Mouse (Mus musculus): ENCODE results near the gene Zfp949. TPM values are rescaled to one million over a fixed set of nuclear protein-coding genes. Genes with fewer than 3 reads are reported as not detected.

Gene Zfp949
- polyA plus RNA-seq (2015; fragmentation: Nextera tagmentation; extraction: Ambion mirVana): 20.0 and 22.4 TPM in 2 replicates

- Histone ChIP-seq H3K4me2 (ENCODE audit: low read length) (peak within 1 kb of the TSS; percentile 86), H3K9ac (ENCODE audit: low read depth, low read length) (peak within 1 kb of the TSS; percentile 64), H3K36me3 (ENCODE audit: control insufficient read depth, insufficient read depth, low read length) (peaks cover 5% of the 10 kb centered on the region; the same call in 1 of the 2 replicates), H3K27me3 (ENCODE audit: control insufficient read depth, insufficient read depth, low read depth, low read length) (no peaks in the 10 kb centered on the region), H3K9me3 (replicated peaks; ENCODE audit: control insufficient read depth, low read length, poor library complexity, severe bottlenecking) (0 out of 2 replicates have a peak, but pooled peaks cover under 1% of the 10 kb centered on the region), H3K4me1 (ENCODE audit: control insufficient read depth, insufficient read depth, low read length) (peaks cover 28% of the 10 kb centered on the region), H3K4me3 (ENCODE audit: low read depth, low read length) (peak within 1 kb of the TSS; percentile 50), H3K27ac (ENCODE audit: low read length) (peak within 1 kb of the TSS; percentile 78)
- peak; percentile 97 for ATAC-seq
- under 1% methylated on average over 30 of the region's 30 CpGs for WGBS
These were observed at the start of gene Zfp949 for GRCm38 (mm10) chr9:88547851-88548613. Zfp949 (plus strand) TSS chr9:88548020.

- no peak for ATAC-seq
- Histone ChIP-seq H3K4me2 (ENCODE audit: low read length) (no peak overlapping the region), H3K4me3 (ENCODE audit: low read depth, low read length) (no peak overlapping the region), H3K27ac (ENCODE audit: low read length) (no peak overlapping the region), H3K27me3 (ENCODE audit: control insufficient read depth, insufficient read depth, low read depth, low read length) (no peaks in the 10 kb centered on the region), H3K36me3 (ENCODE audit: control insufficient read depth, insufficient read depth, low read length) (no peaks in the 10 kb centered on the region), H3K4me1 (ENCODE audit: control insufficient read depth, insufficient read depth, low read length) (no peaks in the 10 kb centered on the region), H3K9me3 (replicated peaks; ENCODE audit: control insufficient read depth, low read length, poor library complexity, severe bottlenecking) (no peaks in the 10 kb centered on the region), H3K9ac (ENCODE audit: low read depth, low read length) (no peak overlapping the region)
- WGBS: 79% methylated on average over 2 of the region's 2 CpGs
These were observed 47.7 kb upstream of the Zfp949 start for GRCm38 (mm10) chr9:88500112-88500511.

GRCm38 (mm10) chr9:88501846-88502245 lies 46.0 kb upstream of the Zfp949 start:
- Histone ChIP-seq H3K36me3 (ENCODE audit: control insufficient read depth, insufficient read depth, low read length) (no peaks in the 10 kb centered on the region), H3K27me3 (ENCODE audit: control insufficient read depth, insufficient read depth, low read depth, low read length) (no peaks in the 10 kb centered on the region), H3K9ac (ENCODE audit: low read depth, low read length) (no peak overlapping the region), H3K4me1 (ENCODE audit: control insufficient read depth, insufficient read depth, low read length) (no peaks in the 10 kb centered on the region), H3K9me3 (replicated peaks; ENCODE audit: control insufficient read depth, low read length, poor library complexity, severe bottlenecking) (no peaks in the 10 kb centered on the region), H3K27ac (ENCODE audit: low read length) (no peak overlapping the region), H3K4me2 (ENCODE audit: low read length) (no peak overlapping the region), H3K4me3 (ENCODE audit: low read depth, low read length) (no peak overlapping the region)
- 91% methylated on average over 6 of the region's 6 CpGs for WGBS
- ATAC-seq: no peak

- peaks cover 17% of the 10 kb centered on the region for H3K4me1 ChIP-seq (ENCODE audit: control insufficient read depth, insufficient read depth, low read length)
- H3K27me3 ChIP-seq (ENCODE audit: control insufficient read depth, insufficient read depth, low read depth, low read length): no peaks in the 10 kb centered on the region
- WGBS: 85% methylated on average over 1 of the region's 1 CpGs
- no peak overlapping the region for H3K4me3 ChIP-seq (ENCODE audit: low read depth, low read length)
- H3K36me3 ChIP-seq (ENCODE audit: control insufficient read depth, insufficient read depth, low read length): no peaks in the 10 kb centered on the region
- no peak for ATAC-seq
- no peaks in the 10 kb centered on the region for H3K9me3 ChIP-seq (replicated peaks; ENCODE audit: control insufficient read depth, low read length, poor library complexity, severe bottlenecking)
- no peak overlapping the region for H3K9ac ChIP-seq (ENCODE audit: low read depth, low read length)
- no peak overlapping the region for H3K4me2 ChIP-seq (ENCODE audit: low read length)
- no peak overlapping the region for H3K27ac ChIP-seq (ENCODE audit: low read length)
These were observed 32.3 kb upstream of the Zfp949 start for GRCm38 (mm10) chr9:88515546-88515945.

GRCm38 (mm10) chr9:88516361-88516995 lies 31.3 kb upstream of the Zfp949 start:
- Histone ChIP-seq H3K9me3 (replicated peaks; ENCODE audit: control insufficient read depth, low read length, poor library complexity, severe bottlenecking) (no peaks in the 10 kb centered on the region), H3K27me3 (ENCODE audit: control insufficient read depth, insufficient read depth, low read depth, low read length) (no peaks in the 10 kb centered on the region), H3K4me1 (ENCODE audit: control insufficient read depth, insufficient read depth, low read length) (peaks cover 23% of the 10 kb centered on the region), H3K4me3 (ENCODE audit: low read depth, low read length) (no peak overlapping the region), H3K9ac (ENCODE audit: low read depth, low read length) (no peak overlapping the region), H3K27ac (ENCODE audit: low read length) (no peak overlapping the region), H3K4me2 (ENCODE audit: low read length) (no peak overlapping the region), H3K36me3 (ENCODE audit: control insufficient read depth, insufficient read depth, low read length) (no peaks in the 10 kb centered on the region)
- WGBS: 91% methylated on average over 3 of the region's 3 CpGs
- no peak for ATAC-seq

DNA sequence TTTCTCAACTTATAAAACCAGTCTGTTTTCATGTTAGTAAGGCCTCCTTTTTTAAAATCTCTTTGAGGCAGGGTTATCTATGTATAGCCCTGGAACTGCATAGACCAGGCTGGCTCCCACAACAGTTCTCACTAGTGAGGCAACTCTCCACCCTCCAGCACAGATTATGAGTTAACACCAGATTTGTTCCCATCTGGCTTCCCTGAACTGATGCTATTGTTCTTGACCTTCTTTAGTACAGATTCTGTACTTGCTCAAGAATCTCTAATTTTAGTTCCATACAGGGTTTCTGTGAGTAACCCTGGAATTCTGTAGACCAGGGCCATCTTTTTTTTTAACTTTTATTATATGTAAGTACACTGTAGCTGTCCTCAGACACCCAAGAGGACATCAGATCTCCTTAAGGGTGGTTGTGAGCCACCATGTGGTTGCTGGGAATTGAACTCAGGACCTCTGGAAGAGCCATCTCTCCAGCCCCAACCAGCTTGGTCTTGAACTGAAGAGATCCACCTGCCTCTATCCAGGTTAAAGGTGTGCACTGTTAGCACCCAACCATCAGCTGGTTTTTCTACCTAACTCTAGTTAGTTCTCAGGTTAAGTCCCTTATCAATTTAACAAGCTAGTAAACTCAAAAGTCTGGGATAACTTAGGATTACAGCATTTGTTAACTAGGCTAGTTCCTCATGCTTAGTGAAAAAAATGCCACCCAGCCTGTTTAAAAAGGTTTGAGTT lies 28.3 kb upstream of the Zfp949 start:
- H3K27me3 ChIP-seq (ENCODE audit: control insufficient read depth, insufficient read depth, low read depth, low read length): no peaks in the 10 kb centered on the region
- H3K36me3 ChIP-seq (ENCODE audit: control insufficient read depth, insufficient read depth, low read length): no peaks in the 10 kb centered on the region
- ATAC-seq: no peak
- no peak overlapping the region for H3K4me2 ChIP-seq (ENCODE audit: low read length)
- H3K4me1 ChIP-seq (ENCODE audit: control insufficient read depth, insufficient read depth, low read length): peaks cover 26% of the 10 kb centered on the region
- no peak overlapping the region for H3K27ac ChIP-seq (ENCODE audit: low read length)
- H3K4me3 ChIP-seq (ENCODE audit: low read depth, low read length): no peak overlapping the region
- no peaks in the 10 kb centered on the region for H3K9me3 ChIP-seq (replicated peaks; ENCODE audit: control insufficient read depth, low read length, poor library complexity, severe bottlenecking)
- H3K9ac ChIP-seq (ENCODE audit: low read depth, low read length): no peak overlapping the region

- no peaks in the 10 kb centered on the region for H3K9me3 ChIP-seq (replicated peaks; ENCODE audit: control insufficient read depth, low read length, poor library complexity, severe bottlenecking)
- no peak for ATAC-seq
- 26% methylated on average over 2 of the region's 2 CpGs for WGBS
- H3K9ac ChIP-seq (ENCODE audit: low read depth, low read length): no peak overlapping the region
- H3K4me3 ChIP-seq (ENCODE audit: low read depth, low read length): peak overlapping the region; percentile 82
- no peak overlapping the region for H3K27ac ChIP-seq (ENCODE audit: low read length)
- H3K4me1 ChIP-seq (ENCODE audit: control insufficient read depth, insufficient read depth, low read length): peaks cover 26% of the 10 kb centered on the region
- no peaks in the 10 kb centered on the region for H3K27me3 ChIP-seq (ENCODE audit: control insufficient read depth, insufficient read depth, low read depth, low read length)
- H3K36me3 ChIP-seq (ENCODE audit: control insufficient read depth, insufficient read depth, low read length): no peaks in the 10 kb centered on the region
- peak overlapping the region; percentile 84 for H3K4me2 ChIP-seq (ENCODE audit: low read length)
These were observed 27.5 kb upstream of the Zfp949 start for GRCm38 (mm10) chr9:88520122-88520848.

DNA sequence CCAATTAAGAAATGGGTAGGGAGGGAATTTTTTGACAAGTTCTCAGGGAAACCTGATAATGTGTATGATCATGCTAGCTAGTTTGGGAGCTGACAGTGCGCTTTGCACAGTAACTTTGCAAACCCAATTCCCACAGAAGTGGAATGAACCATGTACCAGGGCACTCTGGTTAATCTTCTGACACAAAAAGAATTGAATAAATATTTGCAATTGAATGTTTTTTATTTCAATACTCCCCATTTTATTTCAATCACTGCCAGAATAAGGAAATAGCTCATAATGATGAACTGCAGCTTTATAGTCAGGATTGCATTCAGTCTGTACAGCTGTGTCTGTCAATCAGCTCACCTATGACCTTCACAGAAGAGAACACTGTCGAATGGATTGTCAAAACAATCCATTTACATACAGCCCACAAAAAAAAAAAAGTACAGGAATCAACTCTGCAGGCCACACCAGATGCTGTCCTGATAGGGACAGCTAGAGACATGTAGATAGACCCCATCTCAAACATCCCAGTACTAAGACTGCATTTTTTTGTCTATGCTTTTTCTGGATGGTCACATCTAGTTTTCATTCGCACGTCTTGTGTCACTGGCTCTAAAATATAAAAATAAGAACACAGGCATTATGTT lies 26.9 kb upstream of the Zfp949 start:
- no peaks in the 10 kb centered on the region for H3K9me3 ChIP-seq (replicated peaks; ENCODE audit: control insufficient read depth, low read length, poor library complexity, severe bottlenecking)
- no peak for ATAC-seq
- H3K4me2 ChIP-seq (ENCODE audit: low read length): peak overlapping the region; percentile 84
- H3K4me1 ChIP-seq (ENCODE audit: control insufficient read depth, insufficient read depth, low read length): peaks cover 26% of the 10 kb centered on the region
- 22% methylated on average over 4 of the region's 4 CpGs for WGBS
- H3K27me3 ChIP-seq (ENCODE audit: control insufficient read depth, insufficient read depth, low read depth, low read length): no peaks in the 10 kb centered on the region
- peak overlapping the region; percentile 97 for H3K9ac ChIP-seq (ENCODE audit: low read depth, low read length)
- H3K36me3 ChIP-seq (ENCODE audit: control insufficient read depth, insufficient read depth, low read length): no peaks in the 10 kb centered on the region
- H3K27ac ChIP-seq (ENCODE audit: low read length): peak overlapping the region; percentile 34; the same call in 1 of the 2 replicates
- peak overlapping the region; percentile 82 for H3K4me3 ChIP-seq (ENCODE audit: low read depth, low read length)
